Mouse (Mus musculus) splenic B cell, adult 2 months (primary cell): ENCODE data around the gene Mylk.

Experiments used
- DNase-seq: peaks from one replicate; pipeline ENCODE4 v3.0.0-alpha.2; 2011; ENCODE audit warnings: low read depth, low spot score
- H3K27me3 ChIP-seq: 2 replicates; pipeline ENCODE4 v1.6.1; 2012; ENCODE audit warnings: mild to moderate bottlenecking, low read length, moderate library complexity, mixed read lengths; ENCODE audit not compliant: control insufficient read depth, poor library complexity, insufficient read depth, severe bottlenecking
- H3K36me3 ChIP-seq: 2 replicates; pipeline ENCODE4 v1.6.1; 2012; ENCODE audit warnings: mild to moderate bottlenecking, low read length, moderate library complexity, mixed read lengths; ENCODE audit not compliant: control insufficient read depth, poor library complexity, insufficient read depth, severe bottlenecking

Gene Mylk

DNA sequence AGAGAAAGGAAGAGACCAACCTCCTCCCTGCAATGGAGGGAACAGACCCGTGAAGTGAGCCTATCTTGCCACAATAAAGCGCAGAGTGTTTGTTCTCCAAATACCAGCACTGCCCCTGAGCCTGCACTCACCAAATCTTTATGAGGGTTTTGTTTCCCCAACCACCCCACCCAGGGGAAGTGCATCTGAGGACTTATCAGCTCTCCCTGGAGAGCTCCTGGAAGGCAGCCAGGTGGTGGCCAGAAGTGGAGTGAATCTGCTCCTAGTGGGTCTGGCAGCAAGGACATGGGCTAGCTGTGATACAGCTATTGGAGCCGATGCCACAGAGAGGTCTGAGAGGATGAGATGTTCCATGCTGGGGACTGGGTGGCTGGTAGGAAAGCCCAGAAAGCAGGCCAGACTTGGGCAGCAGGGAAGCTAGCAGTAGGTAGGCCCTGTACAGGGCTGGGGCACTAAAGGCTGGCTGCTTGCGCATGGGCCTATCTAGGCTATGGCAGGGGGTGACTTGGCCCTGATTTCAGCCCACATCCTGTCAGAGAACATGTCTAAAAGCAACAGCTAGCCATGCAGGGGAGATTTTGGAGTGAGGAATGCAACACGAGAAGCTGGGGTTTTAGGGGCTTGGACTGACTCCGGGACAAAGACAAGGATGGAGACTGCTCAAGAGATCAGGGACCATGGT lies 180.1 kb downstream of the Mylk start:
- DNase-seq: no peak
- H3K36me3 ChIP-seq: no peaks in the 10 kb centered on the region
- no peaks in the 10 kb centered on the region for H3K27me3 ChIP-seq

DNA sequence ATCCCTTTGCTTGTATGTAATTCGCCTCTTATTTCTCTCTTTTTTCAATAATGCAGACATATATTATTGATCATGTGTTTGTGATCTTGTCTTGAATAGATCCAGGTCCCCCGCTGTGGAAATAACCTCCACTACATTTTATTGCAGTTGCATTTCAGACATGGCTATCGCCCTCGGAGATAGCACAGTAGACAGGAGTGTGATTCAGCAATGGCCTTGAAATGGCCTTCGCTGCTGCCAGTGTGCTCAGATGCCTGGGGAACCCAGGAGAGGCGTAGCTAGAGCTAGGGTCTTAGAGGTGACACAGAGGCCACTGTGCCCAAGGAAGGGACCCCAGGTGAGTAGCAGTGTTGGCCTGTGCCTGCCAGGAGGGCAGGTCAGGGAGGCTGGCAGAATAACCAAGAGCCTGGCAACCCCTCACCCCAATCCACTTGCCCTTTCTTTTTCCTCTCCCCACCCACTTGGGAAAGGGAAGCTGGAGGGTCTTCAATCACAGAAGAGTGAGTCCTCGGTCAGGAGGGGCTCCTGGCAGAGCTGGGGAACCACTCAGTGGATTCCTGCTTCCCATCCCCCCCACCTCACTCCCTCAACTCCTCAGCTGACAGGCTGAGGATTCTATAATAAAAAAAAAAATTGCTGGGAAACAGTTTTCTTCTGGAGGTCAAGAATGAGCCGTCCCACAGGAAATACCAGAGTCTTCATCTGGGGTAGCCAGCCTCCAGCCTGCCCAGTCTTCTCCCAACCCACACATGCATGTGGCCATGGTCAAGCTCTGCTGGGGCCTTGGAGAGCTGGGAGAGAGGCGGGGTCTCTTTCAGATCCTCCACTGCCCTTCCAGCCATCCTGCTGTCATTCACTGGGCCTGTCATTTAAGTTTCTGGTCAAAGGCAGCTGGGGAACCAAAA lies 181.8 kb downstream of the Mylk start:
- no peak for DNase-seq
- Histone ChIP-seq H3K36me3 (no peaks in the 10 kb centered on the region), H3K27me3 (no peaks in the 10 kb centered on the region)

DNA sequence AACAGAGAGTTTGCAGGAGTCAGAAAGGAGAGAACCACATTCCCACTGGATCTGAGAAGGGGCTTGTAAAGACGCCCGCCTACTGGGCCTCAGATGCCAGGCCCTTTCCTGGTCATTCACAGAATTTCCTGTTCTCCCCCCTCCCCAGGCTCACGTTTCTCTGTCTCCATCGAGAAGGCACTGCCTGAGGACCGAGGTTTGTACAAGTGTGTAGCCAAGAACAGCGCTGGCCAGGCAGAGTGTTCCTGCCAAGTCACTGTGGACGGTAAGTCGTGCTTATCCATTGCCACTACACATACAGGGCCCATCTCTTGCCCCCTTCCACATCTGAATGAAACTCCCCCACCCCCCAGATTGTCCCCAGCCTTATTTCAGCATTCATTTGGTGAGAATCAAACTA lies 184.7 kb downstream of the Mylk start:
- H3K27me3 ChIP-seq: no peaks in the 10 kb centered on the region
- H3K36me3 ChIP-seq: no peaks in the 10 kb centered on the region
- no peak for DNase-seq

DNA sequence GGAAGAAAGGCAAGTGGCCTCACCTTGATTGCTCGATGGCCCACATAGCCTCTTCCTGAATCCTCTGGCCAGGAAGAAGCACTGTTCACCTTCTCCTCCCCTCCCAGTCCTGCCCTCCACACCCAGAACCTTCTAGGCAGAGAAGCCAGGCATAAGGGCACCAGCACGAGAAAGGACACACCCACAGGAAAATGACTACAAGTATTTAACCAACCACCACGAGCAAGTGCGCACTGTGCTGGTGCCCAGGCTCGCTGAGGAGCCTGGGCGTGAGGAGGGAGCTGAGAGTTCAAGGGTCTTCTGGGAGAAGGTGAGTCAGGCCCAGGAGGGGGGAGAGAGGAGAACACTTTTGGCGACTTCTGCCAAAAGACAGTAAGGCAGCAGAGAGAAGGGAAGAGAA lies 185.1 kb downstream of the Mylk start:
- no peak for DNase-seq
- H3K27me3 ChIP-seq: no peaks in the 10 kb centered on the region
- no peaks in the 10 kb centered on the region for H3K36me3 ChIP-seq

DNA sequence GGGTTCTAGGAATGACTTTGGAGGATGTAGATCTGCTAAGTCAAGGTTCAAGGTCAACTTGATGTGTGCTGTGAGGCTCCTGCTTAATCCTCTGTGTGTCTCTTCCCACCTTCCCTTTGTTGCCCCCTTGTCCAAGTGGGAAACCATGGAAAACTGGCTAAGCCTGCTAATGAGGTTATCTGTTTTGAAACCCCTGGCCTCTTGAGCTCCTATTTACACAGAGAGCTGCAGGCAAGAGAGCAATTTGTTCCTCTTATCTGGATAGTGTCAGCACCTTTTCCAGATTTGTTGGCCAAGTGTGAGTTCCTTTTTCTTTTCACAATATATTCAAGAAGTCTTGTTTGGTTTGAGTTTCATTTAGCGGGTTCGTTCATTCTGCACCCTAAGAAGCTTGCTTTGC lies 186.3 kb downstream of the Mylk start:
- DNase-seq: no peak
- H3K27me3 ChIP-seq: no peaks in the 10 kb centered on the region
- no peaks in the 10 kb centered on the region for H3K36me3 ChIP-seq

DNA sequence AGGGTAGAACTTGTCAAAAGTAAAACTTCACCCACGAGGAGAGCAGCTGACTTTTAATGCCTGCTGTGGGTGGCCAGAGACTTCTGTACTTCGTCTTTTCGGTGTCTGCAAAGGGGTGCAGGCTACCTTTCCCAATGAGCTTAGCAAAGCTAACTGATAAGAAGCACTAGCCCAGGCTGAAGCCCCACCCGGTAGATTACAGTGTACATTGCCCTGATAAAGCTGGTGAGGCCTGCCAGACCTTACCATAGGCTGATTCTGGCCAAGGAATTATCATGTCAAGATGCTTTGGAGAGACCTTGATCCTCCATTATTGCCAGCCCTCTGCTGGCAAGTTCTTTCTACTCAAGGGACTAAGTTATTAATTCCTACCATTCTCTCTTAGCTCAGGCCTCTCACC lies 188.2 kb downstream of the Mylk start:
- no peak for DNase-seq
- H3K27me3 ChIP-seq: no peaks in the 10 kb centered on the region
- H3K36me3 ChIP-seq: no peaks in the 10 kb centered on the region

DNA sequence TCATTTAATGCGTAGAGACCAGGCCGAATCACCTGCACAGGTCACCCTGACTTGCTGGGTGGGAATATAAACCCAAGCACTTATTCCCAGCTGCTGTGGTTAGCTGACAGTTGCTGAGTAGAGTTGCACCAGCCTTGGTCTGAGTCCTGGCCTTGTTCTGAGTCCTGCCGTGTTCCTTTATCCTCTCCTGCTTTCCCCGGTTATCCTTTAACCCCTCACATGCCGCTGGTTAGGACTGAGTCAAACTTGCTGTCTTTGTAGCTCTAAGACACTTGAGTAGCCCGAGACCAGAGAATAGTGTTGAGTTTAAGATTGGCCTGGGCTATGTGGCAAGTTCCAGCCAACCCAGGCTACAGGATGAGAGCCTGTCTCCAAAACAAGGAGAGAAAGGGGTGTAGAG lies 189.5 kb downstream of the Mylk start:
- no peak for DNase-seq
- no peaks in the 10 kb centered on the region for H3K27me3 ChIP-seq
- no peaks in the 10 kb centered on the region for H3K36me3 ChIP-seq

DNA sequence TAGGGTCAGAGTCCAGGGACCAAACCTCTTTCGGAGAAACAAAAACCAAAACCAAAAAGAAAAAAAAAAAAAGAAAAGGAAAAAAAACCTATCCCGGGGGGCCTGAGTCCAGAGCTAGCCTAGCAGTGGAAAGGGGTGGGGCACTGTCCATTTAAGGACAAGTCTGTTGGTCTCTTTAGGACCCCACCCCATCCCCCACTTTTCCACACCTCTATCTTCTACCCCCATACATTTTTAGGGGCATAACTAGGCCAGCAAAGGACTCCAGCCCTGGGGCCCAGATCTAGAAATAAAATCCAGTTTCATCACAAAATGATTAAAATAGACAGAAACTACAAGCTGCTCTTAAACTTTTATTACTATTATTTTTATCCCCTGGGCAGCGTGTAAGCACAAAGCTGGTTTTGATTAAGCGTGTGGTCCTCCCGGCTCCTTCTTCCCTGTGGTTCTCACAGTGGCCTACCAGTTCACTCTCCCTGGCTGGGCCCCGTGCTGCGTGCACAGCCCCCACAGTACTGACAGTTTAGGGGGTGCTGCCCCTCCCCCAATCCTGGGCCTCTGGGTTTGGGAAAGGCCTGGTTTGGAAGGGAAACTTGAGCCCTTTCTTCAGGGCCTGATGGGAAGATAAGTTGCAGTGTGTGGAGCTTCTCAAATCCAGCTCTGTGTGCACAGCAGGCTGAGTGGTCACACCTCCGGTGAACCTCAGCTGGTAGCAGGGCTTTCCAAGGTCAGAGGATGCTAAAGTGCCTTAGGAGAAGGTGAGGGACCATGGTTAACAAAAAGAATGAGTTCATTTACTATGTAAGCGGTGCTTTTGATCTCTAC lies 190.7 kb downstream of the Mylk start:
- no peak for DNase-seq
- H3K36me3 ChIP-seq: no peaks in the 10 kb centered on the region
- no peaks in the 10 kb centered on the region for H3K27me3 ChIP-seq

DNA sequence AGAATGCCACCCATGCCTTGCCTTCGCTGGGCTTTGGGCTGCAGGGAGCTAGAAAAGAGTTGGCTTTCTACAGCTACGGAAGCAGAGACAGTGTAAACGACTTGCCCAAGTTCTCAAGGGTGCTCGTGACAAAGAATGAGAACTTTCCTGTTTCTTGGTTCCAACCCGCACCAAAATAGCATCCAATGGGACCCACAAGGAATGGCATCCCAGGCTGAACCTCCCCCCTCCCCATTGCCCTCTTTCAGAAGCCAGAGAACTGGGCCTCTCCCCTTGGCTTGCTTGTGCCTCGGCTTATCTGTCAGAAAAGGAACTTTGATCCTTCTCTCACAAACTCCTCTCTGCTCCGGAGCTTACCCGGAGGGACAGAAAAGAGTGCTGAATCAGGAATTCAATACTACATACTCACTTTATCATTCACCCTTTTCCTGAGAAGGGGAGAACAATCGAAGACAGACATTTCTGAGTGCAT lies 191.4 kb downstream of the Mylk start:
- DNase-seq: no peak
- Histone ChIP-seq H3K27me3 (no peaks in the 10 kb centered on the region), H3K36me3 (no peaks in the 10 kb centered on the region)

DNA sequence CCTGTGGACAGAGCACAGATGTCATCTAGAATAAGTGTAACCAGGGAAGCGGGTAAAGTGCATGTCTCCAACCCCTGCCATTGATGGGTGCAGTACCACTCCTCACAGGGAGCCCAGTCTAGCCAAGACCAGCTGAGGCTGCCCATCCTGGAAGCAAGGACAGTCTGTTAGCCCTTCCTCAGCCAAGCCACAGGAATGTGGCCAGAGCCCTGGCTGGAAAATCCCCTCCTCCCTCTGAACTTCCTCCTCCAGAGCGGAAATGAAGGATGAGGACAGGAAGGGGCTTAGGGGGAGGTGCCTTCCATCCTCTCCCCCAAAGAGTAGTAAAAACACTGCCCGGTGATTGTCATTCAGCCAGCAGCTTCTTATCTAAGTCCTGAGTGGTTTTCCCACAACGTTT lies 192.6 kb downstream of the Mylk start:
- Histone ChIP-seq H3K36me3 (no peaks in the 10 kb centered on the region), H3K27me3 (no peaks in the 10 kb centered on the region)
- no peak for DNase-seq

DNA sequence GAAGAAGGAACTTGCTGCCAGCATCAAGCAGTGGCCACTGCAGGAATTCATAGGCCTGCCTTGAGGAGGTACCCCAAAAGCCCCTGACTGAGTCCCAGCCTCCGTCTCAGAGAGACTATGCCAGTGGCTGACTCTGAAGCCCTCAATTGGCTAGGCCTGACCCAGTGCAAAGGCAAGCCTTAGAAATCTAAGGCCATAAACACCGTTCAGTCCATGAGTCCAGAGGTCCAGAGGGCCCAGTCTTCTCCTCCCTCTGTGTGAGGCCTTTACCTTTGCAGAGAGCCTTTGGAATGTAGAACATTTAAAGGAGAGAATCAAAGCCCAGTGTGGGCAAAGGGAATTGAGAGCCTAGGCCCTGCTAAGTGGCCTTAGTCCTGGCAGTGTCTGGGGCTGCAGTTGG lies 193.2 kb downstream of the Mylk start:
- Histone ChIP-seq H3K36me3 (no peaks in the 10 kb centered on the region), H3K27me3 (no peaks in the 10 kb centered on the region)
- no peak for DNase-seq

DNA sequence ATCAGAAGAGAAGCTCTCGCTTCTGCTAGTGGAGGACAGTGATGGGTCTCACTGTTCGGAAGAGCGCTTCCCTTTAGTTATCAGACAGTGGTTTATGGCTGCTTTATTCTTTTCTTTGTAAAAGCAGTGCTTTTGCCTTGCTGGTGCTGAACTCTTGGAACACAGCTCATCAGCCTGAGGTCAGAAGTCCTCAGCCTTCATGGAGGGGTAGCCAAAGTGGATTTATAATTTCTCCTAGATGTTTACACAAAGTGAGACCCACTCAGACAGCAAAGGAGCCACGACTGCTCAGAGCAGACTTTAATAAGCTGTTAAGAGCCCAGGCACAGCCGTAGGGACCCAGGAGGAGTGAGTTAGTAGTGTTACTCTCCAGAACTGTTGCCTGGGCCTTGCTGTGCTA lies 194.9 kb downstream of the Mylk start:
- Histone ChIP-seq H3K27me3 (no peaks in the 10 kb centered on the region), H3K36me3 (no peaks in the 10 kb centered on the region)
- no peak for DNase-seq

DNA sequence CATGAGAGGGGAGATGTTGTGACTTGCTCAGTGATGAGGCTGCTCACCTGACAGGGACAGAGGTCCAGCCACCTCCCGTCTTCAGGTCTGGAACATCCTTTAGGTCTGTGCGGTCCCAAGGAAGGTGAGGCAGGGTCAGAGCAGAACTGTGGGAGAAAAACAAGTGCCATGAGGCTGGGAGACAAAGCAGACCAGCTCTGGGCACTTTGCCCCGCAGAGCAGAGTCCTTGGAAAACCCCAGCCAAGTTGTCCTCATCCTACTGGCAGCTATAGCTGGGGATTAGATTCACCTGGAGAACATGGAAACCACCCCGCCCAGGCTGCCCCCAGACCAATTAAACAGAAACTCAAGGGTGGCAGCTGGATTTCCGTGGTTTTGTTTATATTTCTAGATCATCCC lies 195.4 kb downstream of the Mylk start:
- DNase-seq: no peak
- no peaks in the 10 kb centered on the region for H3K27me3 ChIP-seq

DNA sequence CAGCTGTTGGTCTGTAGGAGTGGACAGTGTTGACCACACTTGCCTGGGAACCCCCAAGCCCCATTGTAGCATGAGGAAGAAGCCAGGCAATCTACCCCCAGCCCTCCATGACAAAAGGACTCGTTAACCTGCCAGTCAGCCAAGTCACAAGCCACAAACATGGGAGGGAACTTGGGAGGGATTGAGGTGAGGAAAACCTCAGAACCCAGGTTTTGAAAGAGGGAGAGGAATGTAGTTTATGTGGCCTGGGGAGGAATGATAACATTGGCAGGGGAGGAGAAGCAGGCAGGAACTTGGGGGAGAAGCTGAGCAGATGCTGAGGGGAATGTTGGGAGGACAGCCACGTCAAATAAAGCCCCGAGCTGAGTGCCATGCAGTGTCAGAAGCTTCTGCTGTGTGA lies 196.9 kb downstream of the Mylk start:
- Histone ChIP-seq H3K36me3 (no peaks in the 10 kb centered on the region), H3K27me3 (no peaks in the 10 kb centered on the region)
- DNase-seq: no peak

More for the DNA sequence above, 195.4 kb downstream of the Mylk start:
- no peaks in the 10 kb centered on the region for H3K36me3 ChIP-seq

DNA sequence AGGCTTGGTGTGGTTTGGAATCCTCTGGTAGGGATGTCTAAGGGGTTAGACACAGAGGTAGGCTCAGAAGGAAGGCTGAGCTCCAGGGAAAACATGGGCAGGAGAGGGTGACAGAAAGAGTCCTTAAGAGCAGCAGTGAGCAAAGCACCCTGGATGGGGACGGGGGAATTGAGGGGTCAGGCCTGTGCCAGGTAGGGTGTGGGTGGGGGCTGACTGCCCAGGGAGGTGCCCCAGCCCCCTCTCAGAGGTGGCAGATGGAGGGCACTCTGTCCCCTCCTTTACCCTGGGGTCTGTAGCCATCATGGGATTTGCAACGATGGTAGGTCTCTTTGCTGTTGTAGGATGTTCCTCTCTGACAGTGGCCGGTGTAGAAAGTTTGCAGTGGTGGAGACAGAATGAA lies 201.3 kb downstream of the Mylk start:
- Histone ChIP-seq H3K36me3 (no peaks in the 10 kb centered on the region), H3K27me3 (no peaks in the 10 kb centered on the region)
- DNase-seq: no peak
